Mouse (Mus musculus): ENCODE data around the gene Ilk. TPM values are rescaled to one million over a fixed set of nuclear protein-coding genes. Genes with fewer than 3 reads are reported as not detected.

Gene Ilk
- polyA plus RNA-seq (2017; shearing (Covaris generic)), result 182 TPM

DNA sequence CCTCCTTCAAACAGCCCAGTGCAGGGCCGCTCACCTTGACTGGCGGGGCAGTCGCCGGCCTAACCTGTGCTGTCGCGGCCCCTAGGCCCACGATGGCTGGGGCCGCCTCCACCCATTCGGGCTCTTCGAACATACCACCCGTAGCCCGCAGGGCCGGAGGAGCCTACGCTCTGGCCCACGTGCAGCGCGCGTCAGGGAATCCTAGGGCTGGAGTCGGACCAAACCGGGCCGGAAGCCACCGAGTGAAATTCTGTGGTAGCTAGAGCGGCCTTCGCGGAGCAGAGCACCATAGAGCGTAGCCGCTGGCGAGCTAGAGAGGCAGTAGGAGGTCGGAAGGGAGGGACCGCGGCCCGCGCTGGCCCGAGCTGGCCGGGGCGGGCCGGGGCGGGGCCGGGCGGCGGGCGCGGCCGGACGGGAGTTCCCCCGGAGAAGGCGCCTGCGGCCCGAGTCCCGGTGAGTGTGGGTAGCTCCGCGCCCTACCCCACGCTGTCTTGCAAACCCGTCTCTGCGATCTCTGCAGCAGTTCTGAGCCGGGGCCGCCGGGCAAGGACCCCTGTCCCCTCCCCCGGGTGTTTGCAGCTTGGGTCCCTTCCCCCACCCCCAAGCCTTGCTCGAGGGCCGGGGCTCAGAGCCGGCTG, at the start of gene Ilk:
Gene Ilk (plus strand): TSS at position 329 of the 638 bp plus-strand sequence.

GRCm38 (mm10) chr7:105736911-105737521, 624 bp downstream of the Ilk start, which contains the start of gene Rrp8:
TSS of gene Rrp8 (minus strand) at chr7:105737385.

DNA sequence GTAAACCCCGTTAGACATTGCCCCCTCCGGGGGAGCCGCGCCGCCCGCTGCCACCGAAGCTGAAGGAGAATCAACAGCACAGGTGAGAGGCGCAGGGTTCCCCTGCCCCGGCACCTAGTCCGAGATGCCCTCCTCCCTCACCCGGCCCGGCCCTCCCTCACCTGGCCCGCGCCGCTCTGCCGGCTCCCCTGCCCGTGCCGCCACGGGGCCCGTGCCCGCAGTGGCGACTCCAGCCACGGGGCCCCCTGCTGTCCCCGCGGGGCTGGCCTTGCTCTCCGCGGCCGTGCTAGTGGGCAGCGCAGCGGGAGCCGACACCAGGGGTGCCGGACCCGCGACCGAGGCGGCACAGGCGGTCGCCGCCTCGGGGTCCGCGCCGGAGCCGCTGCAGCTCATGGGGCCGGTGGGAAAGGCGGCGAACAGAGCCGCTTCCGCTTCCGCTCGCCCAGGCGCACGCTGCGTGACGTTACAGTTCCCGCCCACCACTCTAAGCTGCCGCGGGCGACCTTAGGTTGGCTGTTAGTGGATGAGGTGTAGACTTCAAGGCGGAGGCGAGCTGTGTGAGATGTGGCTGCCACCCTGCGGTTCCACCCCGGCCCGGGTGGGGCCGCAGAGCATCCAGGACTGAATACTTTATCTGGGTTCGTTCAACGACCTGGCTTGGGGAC, 7.7 kb downstream of the Ilk start, which contains the start of gene Taf10:
Gene Taf10 (minus strand): TSS at position 436 of the 665 bp plus-strand sequence.

DNA sequence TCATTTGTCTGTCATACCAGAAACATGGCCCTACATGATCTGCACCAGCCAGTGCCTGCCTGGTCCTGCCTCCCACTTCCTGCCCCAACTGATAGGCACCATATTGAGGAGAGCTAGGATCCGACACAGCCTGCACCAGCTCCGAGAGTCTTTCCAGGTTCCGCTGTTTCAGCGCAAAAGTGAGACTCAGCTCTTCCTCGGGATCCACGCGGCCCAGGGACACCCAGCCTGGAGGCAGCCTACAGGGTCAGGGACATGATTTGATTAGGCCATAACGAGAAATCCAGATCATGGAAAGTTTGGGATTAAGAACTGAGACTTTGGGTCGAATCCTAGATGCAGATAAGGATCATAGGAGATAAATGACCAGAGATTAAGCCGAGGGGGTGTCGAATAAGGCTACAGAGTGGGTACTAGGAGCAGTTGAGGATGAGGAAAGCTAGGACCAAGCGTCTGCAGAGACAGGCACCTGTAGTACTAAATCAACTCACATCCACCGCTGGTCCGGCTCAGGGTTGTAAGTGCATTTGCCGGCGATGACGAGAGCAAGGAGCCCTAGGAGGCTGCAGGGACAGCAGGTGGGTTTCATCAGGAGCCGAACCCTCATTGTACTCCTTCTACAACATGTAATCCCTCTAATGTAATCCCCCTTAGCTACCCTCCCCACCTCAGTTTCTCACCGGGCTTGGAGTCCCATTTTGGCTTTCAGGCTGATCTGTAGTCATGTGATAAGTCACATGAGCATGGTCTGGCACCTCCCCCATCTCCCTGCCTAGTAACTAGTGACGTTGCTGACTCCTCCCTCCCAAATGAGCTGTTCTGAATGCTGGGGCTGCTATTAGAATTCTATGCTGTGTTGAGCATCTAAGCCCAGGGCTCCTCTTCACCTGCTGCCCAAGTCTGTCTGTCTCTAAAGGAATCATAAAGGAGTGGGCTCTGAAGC, 15.4 kb downstream of the Ilk start, which contains the start of gene Tpp1:
Gene Tpp1 (minus strand): TSS at position 745 of the 943 bp plus-strand sequence.

DNA sequence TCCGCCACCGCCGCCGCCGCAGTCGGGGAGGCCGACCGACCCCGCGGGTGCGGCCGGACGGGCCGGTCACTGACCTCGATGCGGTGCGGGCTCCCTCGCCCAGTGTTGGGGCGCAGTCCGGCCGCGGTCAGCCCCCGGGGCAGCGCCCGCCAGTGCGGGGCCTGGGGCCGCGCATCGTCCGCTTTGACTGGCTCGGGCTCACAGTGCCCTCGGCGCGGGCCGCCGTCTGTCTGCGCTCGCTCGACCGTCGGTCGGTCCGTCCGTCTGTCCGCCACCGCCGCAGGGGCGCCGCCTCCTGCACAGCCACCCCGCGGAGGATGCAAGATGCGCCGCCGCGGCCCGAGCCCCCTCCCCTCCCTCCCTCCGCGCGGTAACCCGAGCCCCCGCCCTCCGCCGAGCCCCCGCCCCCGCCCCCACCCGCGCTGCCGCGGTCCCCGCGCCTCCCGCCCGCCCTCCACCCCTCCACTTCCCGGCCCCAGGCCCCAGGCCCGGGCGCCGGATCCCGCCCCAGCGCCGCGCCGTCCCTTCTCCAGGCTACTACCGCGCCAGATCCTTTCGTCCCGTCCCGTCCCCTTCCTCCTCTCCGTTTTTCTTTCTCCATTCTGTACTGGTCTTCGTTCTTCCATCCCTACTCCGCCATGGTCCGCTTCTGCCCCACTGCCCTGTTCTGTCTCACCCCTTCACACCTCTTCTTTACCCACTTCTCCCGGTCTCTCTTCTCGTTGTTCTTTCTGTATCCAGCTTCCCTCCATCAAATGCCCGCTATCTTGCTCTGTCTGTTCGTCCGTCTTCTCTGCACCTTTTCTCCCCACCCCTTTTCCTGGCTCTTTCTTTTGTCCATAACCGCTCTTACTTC, 51.1 kb downstream of the Ilk start, which contains the start of gene Dchs1:
Gene Dchs1 (minus strand): TSS at position 370 of the 856 bp plus-strand sequence.

Other genes starting within 250 kb of the Ilk start
- gene Smpd1, start 182.2 kb upstream of the Ilk start, polyA plus RNA-seq (2017; shearing (Covaris generic)), result 16.7 TPM
- 1.8 TPM for gene Apbb1, start 154.9 kb upstream of the Ilk start, polyA plus RNA-seq (2017; shearing (Covaris generic))
- not detected for gene Hpx, start 136.5 kb upstream of the Ilk start, polyA plus RNA-seq (2017; shearing (Covaris generic))
- 11.9 TPM for gene Trim3, start 103.0 kb upstream of the Ilk start, polyA plus RNA-seq (2017; shearing (Covaris generic))
- 127 TPM for gene Timm10b, start 96.5 kb upstream of the Ilk start, polyA plus RNA-seq (2017; shearing (Covaris generic))
- 13.5 TPM for gene Arfip2, start 96.2 kb upstream of the Ilk start, polyA plus RNA-seq (2017; shearing (Covaris generic))
- 9.3 TPM for gene Gm45799, start 96.0 kb upstream of the Ilk start, polyA plus RNA-seq (2017; shearing (Covaris generic))
- 4.0 TPM for gene Dnhd1, start 85.8 kb upstream of the Ilk start, polyA plus RNA-seq (2017; shearing (Covaris generic))
- 30.1 TPM for gene Rrp8, start 793 bp downstream of the Ilk start, polyA plus RNA-seq (2017; shearing (Covaris generic))
- gene Taf10, start 7.8 kb downstream of the Ilk start, polyA plus RNA-seq (2017; shearing (Covaris generic)), result 266 TPM
- gene Tpp1, start 15.6 kb downstream of the Ilk start, polyA plus RNA-seq (2017; shearing (Covaris generic)), result 88.3 TPM
- not detected for gene Dchs1, start 51.1 kb downstream of the Ilk start, polyA plus RNA-seq (2017; shearing (Covaris generic))
- gene Mrpl17, start 74.5 kb downstream of the Ilk start, polyA plus RNA-seq (2017; shearing (Covaris generic)), result 51.9 TPM
- 28.3 TPM for gene Gm4070, start 217.4 kb downstream of the Ilk start, polyA plus RNA-seq (2017; shearing (Covaris generic))